Mouse (Mus musculus) induced T-regulatory cell, adult 2 months (primary cell): ENCODE measurements around the gene Sae1.
A peak's percentile ranks its signal among the peaks of the same experiment; 100 is the strongest.

Source experiments
- DNase-seq: peaks from one replicate; pipeline ENCODE4 v3.0.0-alpha.2; 2012; ENCODE audit warnings: low read depth

Sae1 gene

DNA sequence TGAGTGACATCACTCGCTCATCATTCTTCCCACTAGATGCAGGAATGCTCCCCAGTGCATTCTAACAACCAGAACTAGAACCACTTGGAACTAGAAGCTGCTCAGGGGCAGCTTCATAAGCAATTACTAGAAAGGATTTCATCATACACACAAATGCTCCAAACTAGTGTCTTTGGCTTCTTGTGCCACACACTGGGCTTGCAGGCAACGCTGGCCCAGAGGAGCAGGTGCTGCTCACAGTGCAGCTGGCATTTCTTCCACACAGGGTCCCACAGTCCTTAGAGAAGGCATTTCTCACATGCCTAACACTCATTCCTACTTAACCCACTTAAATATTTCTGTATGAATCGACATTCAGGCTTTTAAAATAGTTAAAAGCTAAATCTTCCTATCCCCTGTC lies 30.0 kb downstream of the Sae1 start:
- DNase-seq: no peak

DNA sequence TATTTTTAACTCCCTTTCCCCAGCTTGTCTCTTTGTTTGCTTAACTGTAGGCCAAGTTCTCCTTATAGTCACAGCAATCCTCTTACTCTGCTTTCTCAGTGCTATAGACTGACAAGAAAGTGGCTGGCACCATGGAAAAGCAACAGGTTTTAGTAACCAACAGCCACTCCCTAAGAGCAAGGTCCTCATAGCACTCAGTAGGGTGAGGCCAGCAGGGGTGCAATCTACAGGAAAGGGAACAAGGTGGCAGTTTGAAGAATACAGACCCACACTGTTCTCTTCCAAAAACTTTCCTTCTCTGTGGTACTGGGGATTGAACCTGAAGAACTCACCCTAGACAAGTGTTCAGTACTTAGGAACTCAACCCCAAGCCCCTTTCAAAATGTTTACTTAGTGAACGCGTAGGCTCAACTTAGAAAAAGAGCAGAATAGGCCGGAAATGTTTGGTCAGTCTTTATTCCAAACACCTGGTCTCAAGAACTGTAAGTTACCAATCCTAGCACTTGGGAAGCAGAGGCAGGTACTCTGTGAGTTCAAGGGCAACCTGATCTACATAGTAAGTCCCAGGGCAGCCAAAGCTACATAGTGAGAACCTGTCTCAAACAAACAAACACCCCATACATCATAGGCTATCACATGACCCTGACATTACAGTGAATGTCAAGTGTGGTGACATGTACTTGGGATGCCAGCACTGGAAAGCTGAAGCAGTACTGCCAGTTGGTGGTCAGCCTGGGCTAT lies 31.6 kb downstream of the Sae1 start:
- DNase-seq: no peak

DNA sequence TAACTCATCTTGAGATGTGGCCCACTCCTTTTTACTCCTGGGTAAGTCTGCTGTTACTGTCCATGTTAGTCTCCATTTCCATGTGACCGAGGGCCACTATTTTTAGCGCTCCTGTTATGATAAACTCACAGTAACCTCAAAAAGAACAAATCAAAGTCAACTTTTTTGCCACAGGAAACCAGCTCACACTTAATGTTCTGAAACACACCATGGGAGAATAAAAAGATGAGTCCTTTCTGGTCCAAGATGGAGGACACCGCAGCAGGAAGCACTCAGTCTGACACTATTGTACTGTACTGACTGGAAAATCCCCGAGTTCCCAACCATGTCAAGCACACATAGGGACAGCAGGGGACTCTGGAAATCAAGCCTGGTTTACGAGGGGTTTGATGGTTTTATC lies 37.6 kb downstream of the Sae1 start:
- no peak for DNase-seq

DNA sequence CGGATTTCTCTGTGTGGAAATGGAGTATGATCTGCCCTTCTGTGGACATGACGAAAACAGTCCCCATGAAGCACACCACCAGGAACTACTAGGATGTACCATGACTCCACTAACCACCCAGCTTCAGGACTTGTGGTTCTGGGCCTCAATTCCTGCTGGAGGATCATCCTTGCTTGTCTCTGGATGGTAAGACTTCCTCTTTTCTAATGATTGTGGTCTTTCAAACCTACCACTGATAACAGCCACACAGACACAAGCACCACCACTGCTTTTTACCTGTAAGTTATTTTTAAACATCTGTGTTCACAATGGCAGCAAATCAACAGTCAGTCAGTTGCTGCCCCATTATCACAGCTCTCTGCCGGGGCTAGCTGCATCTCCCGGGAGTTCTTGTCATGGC lies 42.3 kb downstream of the Sae1 start:
- no peak for DNase-seq

DNA sequence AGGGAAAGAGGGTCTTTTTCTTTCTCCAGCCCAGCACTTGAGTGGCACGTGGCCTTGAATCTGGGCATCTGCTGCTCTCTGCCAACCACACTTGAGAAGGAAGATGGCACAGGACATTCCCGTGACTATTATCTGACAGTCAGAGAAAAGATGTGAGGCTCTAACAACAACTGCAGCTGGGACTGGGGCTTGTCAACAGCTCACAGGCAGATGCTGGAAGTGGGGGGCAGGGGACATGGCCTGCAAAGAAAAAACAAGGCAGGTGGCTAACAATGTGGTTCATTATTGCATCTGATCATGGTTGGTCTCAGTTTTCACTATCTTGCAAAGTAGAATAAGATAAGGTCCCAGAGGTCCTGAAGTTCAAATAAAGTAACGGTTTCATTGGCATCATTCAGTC lies 43.0 kb downstream of the Sae1 start:
- DNase-seq: no peak

DNA sequence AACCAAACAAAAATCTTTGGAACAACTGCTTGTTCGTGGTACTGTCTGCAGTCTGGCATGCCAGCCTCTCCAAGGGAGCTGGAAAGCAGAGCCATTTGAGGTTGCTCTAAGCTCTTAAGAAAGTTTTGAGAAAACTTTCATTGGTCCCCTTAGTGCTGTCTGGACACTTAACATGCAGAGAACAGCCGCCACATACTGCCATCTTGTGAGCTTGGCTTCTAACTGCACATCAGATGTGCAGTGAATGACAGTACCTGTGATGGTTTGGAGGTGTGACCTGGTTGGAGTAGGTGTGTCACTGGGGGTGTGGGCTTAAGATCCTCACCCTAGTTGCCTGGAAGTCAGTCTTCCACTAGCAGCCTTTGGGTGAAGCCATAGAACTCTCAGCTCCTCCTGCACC lies 49.9 kb downstream of the Sae1 start:
- peak; percentile 45 for DNase-seq

DNA sequence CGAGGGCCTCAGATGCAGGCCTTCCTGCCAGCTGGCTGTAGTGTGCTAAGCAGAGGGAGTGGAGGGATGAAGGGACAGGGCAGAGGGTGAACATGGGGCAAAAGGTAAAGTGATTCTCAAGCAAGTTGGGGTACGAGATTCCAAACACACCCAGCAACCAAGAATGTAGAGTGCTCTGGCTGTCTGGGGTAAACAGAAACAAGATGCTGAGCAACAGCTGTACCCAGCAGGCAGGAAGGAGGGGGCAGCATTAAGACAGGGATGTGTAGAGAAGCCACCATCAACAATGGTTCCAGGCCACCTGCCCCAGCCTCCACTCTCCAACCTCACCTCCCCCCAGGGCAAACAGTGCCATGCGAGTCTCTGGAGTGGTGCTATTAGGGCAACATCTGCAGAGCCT lies 58.5 kb downstream of the Sae1 start:
- no peak for DNase-seq

DNA sequence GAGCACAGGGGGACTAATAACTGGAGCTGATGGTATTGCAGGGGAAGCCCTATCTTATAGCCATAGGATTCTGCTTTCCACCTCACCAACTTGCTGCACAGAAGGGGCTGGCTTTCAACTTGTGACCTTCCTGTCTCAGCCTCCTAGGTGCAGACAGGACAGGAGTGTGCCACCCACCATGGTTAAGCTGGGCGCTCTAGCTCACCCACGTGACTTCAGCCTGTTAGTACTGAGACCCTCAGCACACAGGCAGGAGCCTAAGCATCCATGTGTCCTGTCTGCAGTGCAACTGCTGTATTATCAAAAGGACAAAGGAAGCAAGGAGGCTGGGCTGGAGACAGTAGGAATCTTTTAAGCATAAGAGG lies 61.0 kb downstream of the Sae1 start:
- no peak for DNase-seq

DNA sequence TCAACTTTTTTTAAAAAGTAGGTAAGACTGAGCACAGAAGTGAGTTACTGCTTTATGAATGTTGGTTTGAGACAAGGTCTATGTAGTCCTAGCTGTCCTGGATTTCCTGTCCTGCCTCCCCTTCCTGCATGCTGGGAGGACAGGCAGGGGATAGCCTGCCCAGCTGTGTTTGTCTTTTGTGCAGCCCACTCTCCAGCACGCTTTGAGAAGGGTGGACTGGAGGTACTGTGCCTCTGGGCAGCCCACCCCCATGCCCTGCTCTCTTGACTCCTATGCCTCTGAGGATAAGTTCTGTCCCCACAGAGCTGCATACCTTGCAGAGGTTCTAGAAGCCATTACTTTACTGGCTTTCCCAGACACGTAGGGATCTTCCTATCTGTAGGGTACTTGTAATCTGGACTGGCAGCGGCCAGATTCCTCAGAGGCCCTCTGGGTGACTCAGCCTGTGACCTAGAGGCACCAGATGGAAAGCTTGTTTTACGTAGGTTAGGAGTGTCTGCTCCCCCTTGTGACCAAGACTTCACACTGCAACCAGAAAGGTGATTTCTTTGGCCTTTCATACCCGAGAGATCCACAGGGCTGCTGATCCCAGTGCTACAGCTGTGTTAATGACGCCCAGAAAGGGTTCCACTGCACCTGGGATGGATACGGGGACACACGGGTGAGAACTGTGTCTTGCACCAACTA lies 61.5 kb downstream of the Sae1 start:
- peak; percentile 87 for DNase-seq

DNA sequence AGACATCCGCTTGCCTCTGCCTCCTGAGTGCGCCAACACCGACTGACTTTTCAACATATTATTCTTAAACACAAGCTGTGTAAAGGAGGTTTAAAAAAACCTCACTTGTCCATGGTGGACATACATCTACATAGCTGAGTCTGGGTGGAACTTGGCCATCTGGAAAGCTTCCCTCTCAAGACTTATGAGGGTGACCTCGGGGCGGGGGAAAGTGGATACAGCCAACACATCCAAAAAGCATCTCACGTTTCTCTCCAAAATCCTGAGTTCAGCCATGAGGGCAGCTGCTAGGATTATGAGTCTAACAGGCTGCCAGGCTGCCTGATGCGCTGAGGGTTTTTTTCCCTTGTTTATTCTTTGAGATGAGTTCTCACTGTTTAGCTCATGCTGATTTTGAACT lies 62.9 kb downstream of the Sae1 start:
- no peak for DNase-seq

DNA sequence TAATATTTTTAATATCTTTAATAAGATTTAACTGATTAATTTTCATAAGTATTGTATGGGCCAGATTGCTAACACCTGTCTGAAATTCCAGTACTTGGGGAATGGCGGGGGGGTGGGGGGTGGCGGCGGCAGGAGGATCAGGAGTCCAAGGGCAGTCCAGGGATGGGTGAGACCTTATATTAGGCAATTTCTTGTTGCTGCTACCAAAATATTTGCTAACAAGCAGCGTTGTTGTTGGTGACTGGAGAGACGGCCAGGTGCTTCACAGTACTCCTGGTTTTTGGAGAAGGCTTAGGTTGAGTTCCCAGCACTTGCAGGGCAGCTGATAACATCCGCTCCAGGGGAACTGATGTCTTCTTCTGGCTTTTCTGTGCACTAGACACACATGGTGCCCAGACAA lies 67.1 kb downstream of the Sae1 start:
- DNase-seq: no peak

DNA sequence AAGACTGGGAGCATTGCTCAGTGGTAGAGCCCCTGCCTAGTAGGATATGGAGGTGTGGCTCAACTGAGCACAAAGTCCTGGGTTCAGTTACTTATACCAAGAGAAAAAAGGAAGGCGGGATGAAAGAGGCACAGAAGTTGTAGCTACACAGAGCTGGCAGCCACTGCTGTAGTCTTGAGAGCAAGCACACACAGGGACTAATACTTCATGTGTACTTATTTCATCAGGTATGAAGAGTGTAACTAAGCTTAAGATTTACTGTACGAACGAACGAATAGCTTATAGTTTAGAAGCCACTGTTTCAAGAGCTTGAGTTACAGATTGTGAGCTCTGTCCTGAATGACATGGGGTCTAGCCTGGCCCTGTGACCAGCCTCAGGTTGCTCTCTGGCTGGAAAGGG lies 68.4 kb downstream of the Sae1 start:
- DNase-seq: no peak

DNA sequence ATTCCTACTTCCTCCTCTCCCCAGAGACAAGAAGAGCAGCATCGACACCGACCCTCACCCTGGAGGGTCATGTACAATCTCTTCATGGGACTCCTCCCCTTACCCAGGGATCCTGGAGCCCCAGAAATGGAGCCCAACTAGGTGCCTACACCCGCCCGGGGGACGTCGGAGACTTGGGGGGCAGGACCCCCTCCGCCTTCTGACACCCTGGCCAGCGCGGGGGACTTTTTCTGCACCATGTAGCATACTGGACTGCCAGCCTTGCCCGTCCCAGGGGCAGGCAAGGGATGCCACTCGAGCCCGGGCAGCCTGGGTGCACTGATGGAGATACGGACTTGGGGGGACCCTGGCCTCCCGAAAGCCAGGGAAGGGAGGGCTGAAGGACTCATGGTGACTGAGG lies 70.5 kb downstream of the Sae1 start:
- no peak for DNase-seq

DNA sequence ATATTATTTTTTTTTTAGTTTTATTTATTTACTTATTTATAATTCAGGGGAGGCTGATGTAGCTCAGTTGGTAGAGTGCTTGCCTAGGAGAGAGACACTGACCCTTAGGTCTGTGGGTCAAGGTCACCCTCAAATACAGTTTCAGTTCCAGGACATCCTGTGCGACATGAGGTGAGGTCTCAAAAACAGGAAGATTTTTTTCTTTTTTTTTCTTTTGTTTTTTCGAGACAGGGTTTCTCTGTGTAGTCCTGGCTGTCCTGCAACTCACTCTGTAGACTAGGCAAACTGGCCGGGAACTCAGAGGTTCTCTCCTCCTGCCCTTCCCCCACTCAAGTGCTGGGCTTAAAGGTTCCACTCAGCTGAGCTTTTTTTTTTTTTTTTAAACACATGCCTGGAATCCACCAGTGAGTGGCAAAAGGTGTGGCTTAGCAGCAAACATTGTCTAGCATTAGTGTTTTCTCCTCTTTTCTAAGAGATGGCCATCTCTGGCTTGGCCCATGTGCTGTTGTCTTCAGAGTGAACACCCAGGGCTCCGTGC lies 72.3 kb downstream of the Sae1 start:
- no peak for DNase-seq

DNA sequence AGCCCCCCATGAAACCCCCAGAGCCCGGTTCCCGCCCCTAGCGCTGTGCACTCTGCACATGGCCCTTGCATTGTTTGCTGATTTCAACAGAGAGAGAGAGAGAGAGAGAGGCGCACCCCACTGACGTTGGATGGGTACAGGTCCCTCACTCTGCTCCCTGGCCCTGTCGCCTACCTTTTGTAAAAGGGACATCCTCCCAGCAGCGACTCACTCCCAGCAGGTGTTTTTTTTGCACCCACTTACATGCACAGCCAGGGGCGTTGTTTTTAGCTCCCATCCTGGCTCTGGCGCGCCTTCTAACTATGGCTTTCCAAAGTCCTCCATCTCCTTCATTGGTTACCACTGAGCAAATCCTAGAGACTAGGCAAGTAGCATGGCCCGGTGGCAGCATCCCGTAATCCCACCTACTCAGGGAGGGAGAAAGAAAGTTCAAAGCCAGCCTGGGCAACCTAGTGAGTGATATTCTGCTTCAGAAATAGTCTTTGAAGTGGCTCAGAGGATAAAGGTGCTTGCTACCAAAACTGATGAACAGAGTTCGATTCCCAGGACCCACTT lies 73.3 kb downstream of the Sae1 start:
- DNase-seq: no peak

DNA sequence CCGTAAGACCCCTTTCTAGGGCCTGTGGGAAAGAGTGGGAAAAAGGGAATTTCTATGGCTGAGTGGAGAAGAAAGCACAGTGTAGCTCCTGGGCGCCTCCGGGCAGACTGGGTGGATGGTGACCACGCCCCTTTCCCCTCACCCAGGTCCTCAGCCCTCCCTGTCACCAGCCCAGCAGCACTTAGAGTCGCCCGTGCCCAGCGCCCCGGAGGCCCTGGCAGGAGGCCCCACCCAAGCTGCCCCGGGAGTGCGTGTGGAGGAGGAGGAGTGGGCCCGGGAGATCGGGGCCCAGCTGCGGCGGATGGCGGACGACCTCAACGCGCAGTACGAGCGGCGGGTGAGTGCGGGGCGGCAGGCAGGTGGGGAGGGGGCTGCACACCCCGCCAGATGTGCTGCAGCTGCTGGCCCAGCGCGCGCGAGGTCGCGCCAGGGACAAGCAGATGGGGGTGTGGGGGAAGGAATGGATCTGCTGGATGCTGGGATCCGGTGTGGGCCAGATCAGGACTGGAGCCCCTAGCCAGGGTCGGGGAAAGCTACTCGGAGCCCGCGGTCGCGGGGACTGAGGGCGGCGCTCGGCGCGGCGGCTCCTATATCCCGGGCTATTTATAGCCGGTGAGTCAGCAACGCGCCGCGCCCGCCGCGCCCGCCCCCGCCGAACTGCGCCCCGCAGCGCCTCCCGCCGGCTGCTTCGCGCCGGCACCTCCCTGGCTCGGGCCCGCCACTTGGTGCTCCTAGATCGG lies 74.0 kb downstream of the Sae1 start:
- peak; percentile 87 for DNase-seq

DNA sequence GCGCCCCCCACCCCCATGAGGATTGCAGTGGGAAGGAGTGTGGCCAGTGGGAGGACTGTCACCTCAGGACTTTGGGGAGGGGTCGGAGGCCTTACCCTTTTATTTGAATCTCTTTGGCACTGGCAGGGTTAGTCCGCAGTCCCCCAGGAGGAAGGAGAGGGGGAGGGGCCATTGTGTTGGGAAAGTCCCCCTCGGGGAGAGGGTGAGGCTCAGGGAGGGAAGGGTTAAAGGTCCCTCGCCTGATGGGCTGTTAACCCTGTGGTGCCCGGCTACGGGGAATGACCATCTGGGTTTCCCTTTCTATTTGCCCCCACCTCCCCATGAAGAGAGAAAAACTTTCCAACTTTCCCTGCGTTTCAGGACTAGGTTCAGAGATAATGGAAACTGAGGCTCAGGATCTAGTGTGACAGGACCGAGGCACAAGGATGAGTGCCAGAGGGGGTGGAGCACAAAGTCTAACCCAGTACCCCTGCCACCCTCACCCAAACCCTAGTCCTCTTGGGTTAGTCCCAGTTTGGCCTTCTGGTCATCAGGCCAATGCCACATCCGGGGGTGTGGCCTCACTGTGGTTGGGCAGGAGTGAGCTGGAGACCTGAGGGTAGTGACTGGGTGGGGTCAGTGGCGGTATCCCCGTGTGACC lies 74.8 kb downstream of the Sae1 start:
- DNase-seq: peak; percentile 85

DNA sequence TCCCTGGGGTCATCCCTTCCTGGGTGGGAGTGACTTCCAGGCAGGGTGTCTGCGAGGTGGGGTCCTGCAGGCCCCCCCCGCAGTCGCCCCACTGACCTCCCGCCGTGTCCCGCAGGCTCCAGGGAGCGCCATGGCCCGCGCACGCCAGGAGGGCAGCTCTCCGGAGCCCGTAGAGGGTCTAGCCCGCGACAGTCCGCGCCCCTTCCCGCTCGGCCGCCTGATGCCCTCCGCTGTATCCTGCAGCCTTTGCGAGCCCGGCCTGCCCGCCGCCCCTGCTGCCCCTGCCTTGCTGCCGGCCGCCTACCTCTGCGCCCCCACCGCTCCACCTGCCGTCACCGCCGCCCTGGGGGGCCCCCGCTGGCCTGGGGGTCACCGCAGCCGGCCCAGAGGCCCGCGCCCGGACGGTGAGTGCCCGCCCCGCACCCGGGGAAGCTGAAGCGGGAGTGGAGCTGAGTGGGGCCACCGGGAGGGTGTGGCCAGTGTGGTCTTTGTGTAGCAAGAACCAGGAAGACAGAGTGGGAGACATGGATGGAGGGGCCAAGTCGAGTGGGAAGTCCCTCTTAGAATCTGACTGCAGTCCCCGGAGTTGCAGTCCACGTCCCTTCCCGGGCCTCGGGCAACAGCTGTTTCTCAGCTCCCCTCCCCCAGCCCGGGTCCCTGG lies 75.5 kb downstream of the Sae1 start:
- DNase-seq: no peak

DNA sequence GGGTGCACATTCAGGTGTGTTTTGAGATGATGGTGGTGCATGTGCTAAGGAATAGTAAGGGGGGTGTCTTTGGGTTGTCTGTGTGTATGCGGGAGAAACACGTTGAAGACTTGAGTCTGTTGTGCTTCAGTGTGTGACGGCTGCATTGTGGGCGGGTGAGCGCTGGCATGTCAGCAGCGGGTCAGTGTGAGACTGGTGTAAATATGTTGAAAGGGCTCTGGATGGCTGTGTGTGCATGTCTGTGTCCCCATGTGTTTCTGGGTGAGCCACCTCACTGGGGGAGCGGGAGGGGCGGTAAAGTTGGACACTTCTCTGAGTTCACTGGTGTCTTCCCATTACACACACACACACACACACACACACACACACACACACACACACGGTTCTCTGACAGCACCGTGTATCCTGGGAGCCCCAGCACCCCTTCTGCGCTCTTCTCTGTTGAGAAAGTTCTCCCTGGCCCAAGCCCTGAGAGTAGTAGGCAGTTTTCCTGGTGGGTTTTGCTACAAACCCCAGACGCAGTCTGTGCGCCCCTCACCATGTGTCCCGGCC lies 76.1 kb downstream of the Sae1 start:
- peak; percentile 74 for DNase-seq

DNA sequence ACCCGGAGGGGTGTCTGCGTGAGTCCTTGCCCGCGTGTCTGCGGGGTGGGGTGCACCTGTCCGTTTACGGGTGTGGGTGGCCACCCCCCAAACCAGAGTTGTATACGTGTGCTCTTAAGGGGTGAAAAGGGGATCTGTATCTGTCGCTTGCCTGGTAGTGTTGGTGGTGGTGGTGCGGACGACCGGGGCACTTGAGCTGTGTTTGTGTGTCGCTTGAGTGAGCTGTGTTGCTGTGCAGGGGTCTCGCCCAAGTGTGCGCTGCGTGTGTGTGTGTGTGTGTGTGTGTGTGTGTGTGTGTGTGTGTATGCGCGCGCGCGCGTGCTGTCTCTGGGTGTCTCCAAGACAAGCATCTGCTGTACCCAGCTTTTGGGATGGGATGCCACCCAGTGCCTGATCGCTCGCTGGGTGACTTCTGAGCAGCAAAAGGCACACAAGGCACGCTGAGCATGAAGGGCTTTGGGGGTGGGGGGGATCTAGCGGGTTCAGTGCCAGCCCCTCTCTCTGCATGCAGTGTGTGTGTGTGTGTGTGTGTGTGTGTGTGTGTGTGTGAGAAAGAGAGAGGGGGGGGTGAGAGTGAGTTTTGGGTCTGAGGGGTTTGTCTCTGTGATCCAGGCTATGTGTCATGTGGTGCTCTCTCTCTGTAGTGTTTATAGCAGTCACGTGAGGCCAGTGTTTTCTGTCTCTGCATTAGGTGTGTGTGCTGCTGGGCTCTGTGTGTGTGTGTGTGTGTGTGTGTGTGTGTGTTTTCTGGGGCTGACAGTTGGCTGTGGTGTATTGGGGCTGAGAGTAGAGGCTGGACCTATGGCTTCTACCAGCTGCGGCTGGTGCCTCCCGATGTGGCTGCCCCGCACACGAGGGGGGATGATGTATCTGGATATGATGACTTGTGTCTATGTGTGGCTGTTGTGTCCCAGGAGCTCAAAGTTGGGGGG lies 76.8 kb downstream of the Sae1 start:
- peak; percentile 77 for DNase-seq
